Mouse (Mus musculus): ENCODE results near the gene Metrn. TPM values are rescaled to one million over a fixed set of nuclear protein-coding genes. Genes with fewer than 3 reads are reported as not detected.

Gene Metrn
- polyA plus RNA-seq, 1 experiment from 2014 or later: 40.0 TPM

DNA sequence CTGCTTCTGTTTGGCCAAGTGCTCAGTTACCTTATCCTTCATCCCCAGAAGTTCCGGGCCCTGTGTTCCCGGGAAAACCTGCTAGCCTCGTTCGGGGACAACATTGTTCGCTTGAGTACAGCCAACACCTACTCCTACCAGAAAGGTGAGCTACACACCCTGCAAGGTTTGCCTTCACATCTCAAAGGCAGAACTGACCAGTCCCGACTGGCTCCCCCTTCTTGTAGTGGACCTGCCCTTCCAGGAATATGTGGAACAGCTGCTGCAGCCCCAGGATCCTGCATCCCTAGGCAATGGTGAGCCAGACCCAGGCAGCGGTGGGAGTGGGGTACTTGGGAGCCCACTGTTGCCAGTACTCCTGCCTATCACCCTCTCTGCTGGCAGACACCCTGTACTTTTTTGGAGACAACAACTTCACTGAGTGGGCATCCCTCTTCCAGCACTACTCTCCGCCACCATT lies 32.7 kb upstream of the Metrn start:
- no peak for ATAC-seq (ENCODE audit: insufficient number of reproducible peaks, low FRiP score, low TSS enrichment, low read depth)
- WGBS: 40% methylated on average over 8 of the region's 8 CpGs
- Histone ChIP-seq H3K36me3 (peaks cover 42% of the 10 kb centered on the region), H3K27me3 (no peaks in the 10 kb centered on the region), H3K9me3 (no peaks in the 10 kb centered on the region), H3K4me3 (peak overlapping the region; percentile 62), H3K27ac (peak overlapping the region; percentile 92), H3K4me1 (peaks cover 64% of the 10 kb centered on the region), H3K4me2 (peak overlapping the region; percentile 66), H3K9ac (peak overlapping the region; percentile 68)

DNA sequence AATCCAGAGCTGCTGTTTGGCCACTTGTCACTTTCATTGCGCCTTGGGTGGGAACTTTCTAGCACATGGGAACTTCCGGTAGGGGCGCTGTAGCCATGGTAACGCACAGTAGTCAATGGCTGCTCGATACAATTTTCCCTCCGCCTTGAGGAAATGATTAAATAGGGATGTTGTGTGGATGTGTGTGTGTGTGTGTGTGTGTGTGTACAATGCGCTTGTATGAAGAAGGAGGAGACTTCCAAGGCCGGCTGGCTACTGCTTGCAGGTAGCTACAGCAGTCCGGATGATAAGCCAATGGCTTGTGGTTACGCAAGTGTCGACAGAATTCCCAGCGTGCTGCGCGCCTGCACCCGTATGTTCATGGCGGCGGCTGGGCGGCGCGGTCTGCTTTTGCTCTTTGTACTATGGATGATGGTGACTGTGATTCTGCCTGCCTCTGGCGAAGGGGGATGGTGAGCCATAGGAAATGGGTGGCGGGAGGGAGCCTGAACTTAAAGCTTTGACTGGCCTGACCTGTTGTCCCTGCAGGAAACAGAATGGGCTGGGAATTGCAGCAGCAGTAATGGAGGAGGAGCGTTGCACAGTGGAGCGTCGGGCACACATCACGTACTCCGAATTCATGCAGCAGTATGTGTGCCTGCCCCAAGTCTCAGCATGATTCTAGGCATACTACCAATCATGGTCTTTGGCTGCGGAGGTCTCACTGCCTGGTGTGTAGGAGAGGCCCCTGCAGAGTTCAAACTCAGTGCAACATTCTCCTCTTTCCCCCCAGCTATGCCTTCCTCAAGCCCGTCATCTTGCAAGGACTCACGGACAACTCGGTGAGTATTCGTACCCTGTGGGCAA lies 32.0 kb upstream of the Metrn start, which contains the start of gene Jmjd8:
Jmjd8 (plus strand) TSS at position 156 of the 846 bp plus-strand sequence.
- peak within 1 kb of the TSS; percentile 66 for H3K4me2 ChIP-seq
- no peak for ATAC-seq (ENCODE audit: insufficient number of reproducible peaks, low FRiP score, low TSS enrichment, low read depth)
- no peaks in the 10 kb centered on the region for H3K9me3 ChIP-seq
- peak within 1 kb of the TSS; percentile 92 for H3K27ac ChIP-seq
- peak within 1 kb of the TSS; percentile 62 for H3K4me3 ChIP-seq
- H3K36me3 ChIP-seq: peaks cover 42% of the 10 kb centered on the region
- no peaks in the 10 kb centered on the region for H3K27me3 ChIP-seq
- peaks cover 64% of the 10 kb centered on the region for H3K4me1 ChIP-seq
- WGBS: 2% methylated on average over 32 of the region's 32 CpGs
- peak within 1 kb of the TSS; percentile 68 for H3K9ac ChIP-seq

DNA sequence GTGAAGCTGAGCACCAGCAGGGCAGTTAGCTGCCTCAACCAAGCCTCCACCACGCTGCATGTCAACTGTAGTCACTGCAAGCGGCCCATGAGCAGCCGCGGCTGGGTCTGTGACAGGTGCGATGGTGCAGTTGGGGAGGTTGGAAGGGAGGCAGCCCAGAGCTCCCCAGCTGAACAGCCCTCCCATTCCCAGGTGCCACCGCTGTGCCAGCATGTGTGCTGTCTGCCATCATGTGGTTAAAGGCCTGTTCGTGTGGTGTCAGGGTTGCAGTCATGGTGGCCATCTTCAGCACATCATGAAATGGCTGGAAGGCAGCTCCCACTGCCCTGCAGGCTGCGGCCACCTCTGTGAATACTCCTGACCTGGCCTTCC lies 31.3 kb upstream of the Metrn start:
- Histone ChIP-seq H3K27me3 (no peaks in the 10 kb centered on the region), H3K4me1 (peaks cover 65% of the 10 kb centered on the region), H3K27ac (peak overlapping the region; percentile 92), H3K4me2 (peak overlapping the region; percentile 66), H3K9ac (peak overlapping the region; percentile 68; the same call in 1 of the 2 replicates), H3K9me3 (no peaks in the 10 kb centered on the region), H3K4me3 (peak overlapping the region; percentile 62), H3K36me3 (peaks cover 42% of the 10 kb centered on the region)
- 81% methylated on average over 8 of the region's 8 CpGs for WGBS
- no peak for ATAC-seq (ENCODE audit: insufficient number of reproducible peaks, low FRiP score, low TSS enrichment, low read depth)

DNA sequence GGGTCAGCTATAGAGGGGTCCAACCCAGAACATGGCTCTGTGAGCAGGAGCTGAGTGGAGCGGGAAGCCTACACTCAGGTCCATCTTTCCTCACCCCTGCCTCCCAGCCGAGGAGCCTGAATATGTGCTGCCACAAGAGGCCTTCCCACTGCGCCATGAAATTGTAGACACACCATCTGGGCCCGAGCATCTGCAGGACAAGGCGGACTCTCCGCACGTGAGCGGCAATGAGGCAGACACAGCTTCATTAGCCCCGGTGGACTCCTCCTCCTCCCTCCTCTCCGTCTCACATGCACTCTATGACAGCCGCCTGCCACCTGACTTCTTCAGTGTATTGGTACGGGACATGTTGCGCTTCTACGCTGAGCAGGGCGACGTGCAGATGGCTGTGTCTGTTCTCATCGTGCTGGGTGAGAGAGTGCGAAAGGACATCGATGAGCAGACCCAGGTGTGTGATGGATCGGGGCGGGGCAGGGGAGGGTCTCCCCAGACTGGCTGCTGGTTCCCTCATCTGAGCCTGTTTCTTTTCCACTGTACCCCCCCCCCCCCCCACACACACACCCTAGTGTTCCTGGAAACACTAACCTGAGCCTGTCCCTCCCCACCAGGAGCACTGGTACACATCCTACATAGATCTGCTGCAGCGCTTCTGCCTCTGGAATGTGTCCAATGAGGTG lies 30.7 kb upstream of the Metrn start:
- ATAC-seq (ENCODE audit: insufficient number of reproducible peaks, low FRiP score, low TSS enrichment, low read depth): no peak
- Histone ChIP-seq H3K27me3 (no peaks in the 10 kb centered on the region), H3K4me2 (0 out of 2 replicates have a peak overlapping the region, but pooled peaks have one; percentile 66), H3K4me1 (peaks cover 65% of the 10 kb centered on the region), H3K9ac (no peak overlapping the region), H3K36me3 (peaks cover 42% of the 10 kb centered on the region), H3K27ac (0 out of 2 replicates have a peak overlapping the region, but pooled peaks have one; percentile 92), H3K9me3 (no peaks in the 10 kb centered on the region), H3K4me3 (peak overlapping the region; percentile 62; the same call in 1 of the 2 replicates)
- WGBS: 90% methylated on average over 22 of the region's 22 CpGs

DNA sequence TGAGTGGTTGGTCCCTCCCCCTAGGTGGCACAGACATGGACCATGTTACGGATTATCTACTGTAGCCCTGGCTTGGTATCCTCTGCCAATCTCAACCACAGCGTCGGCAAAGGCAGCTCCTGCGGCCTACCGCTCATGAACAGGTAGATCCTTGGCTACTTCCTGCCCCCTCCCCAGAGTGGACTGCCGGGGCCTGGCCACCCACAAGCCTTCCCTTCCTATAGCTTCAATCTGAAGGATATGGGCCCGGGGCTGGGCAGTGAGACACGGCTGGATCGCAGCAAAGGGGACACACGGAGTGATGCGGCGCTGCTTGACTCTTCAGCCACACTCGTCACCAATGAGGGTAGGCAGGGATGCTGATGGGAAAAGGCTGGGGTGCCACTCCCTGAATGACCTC lies 30.1 kb upstream of the Metrn start:
- Histone ChIP-seq H3K27me3 (peaks cover 1% of the 10 kb centered on the region; the same call in 1 of the 2 replicates), H3K4me2 (no peak overlapping the region), H3K9me3 (no peaks in the 10 kb centered on the region), H3K9ac (no peak overlapping the region), H3K36me3 (peaks cover 42% of the 10 kb centered on the region), H3K27ac (no peak overlapping the region), H3K4me1 (peaks cover 64% of the 10 kb centered on the region), H3K4me3 (no peak overlapping the region)
- no peak for ATAC-seq (ENCODE audit: insufficient number of reproducible peaks, low FRiP score, low TSS enrichment, low read depth)
- WGBS: 96% methylated on average over 13 of the region's 13 CpGs

DNA sequence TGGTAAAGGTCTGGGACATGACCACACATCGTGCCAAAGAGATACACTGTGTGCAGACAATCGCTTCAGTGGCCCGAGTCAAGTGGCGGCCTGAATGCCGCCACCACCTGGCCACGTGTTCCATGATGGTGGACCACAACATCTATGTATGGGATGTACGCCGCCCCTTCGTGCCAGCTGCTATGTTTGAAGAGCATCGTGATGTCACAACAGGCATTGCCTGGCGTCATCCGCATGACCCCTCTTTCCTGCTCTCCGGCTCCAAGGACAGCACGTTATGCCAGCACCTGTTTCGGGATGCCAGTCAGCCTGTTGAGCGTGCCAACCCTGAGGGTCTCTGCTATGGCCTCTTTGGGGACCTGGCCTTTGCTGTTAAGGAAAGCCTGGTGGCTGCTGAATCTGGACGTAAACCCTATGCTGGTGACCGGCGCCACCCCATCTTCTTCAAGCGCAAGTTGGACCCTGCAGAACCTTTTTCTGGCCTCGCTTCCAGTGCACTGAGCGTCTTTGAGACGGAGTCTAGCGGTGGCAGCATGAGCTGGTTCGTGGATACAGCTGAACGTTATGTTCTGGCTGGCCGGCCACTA lies 29.1 kb upstream of the Metrn start:
- WGBS: 95% methylated on average over 27 of the region's 27 CpGs
- H3K27me3 ChIP-seq: peaks cover 9% of the 10 kb centered on the region
- no peak overlapping the region for H3K4me3 ChIP-seq
- no peak overlapping the region for H3K27ac ChIP-seq
- H3K4me2 ChIP-seq: no peak overlapping the region
- no peak overlapping the region for H3K9ac ChIP-seq
- no peaks in the 10 kb centered on the region for H3K9me3 ChIP-seq
- peaks cover 37% of the 10 kb centered on the region for H3K36me3 ChIP-seq
- no peak for ATAC-seq (ENCODE audit: insufficient number of reproducible peaks, low FRiP score, low TSS enrichment, low read depth)
- H3K4me1 ChIP-seq: peaks cover 54% of the 10 kb centered on the region

DNA sequence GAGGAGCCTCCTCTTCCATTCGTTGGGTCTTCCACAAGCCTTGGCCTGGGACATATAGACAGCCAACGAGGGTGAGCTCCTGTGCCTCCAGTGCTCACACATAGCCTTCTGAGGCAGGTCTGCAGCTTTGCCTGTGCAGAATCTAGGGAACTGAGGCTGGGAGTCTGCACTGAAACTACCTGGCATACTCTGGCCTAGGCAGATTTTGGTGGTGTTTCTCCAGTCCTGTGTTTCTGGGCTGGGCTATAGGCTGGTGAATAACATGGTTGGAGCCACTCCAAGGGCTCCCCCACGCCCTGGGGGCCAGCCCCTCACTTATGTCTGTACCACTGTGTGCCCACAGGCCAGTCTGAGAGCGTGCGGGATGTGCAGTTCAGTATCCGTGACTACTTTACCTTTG lies 28.4 kb upstream of the Metrn start:
- no peak overlapping the region for H3K9ac ChIP-seq
- ATAC-seq (ENCODE audit: insufficient number of reproducible peaks, low FRiP score, low TSS enrichment, low read depth): no peak

DNA sequence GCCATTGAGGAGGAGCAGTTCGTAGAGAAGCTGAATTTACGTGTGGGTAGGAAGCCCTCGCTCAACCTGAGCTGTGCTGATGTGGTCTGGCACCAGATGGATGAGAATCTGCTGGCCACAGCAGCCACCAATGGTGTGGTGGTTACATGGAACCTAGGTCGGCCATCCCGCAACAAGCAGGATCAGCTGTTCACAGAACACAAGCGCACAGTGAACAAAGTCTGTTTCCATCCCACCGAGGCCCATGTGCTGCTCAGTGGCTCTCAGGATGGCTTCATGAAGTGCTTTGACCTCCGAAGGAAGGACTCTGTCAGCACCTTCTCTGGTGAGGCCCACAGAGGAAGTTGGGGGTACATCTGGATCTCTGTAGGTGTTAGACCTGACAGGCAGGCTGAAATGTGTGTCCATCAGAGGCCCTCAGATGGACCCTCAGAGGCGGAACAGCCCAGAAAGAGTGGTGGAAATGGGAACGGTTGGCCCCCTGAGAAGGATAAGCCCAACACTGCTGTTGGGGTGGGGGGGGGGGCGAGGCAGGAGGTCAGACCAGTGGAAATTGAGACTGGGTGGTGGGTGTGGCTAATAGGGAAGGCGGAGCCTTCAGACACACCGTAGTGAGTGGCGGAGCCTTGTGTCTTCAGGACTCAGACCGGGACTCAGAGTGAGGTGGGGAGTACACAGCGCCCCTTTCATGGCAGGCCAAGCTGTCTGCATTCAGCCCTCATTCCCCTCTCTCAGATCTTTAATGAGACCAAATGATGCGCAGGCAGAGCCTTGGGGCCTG lies 27.6 kb upstream of the Metrn start:
- Histone ChIP-seq H3K27me3 (peaks cover 23% of the 10 kb centered on the region), H3K4me2 (peak overlapping the region; percentile 89), H3K4me3 (peak overlapping the region; percentile 64), H3K4me1 (peaks cover 39% of the 10 kb centered on the region), H3K9ac (0 out of 2 replicates have a peak overlapping the region, but pooled peaks have one; percentile 52), H3K36me3 (peaks cover 26% of the 10 kb centered on the region), H3K9me3 (no peaks in the 10 kb centered on the region), H3K27ac (no peak overlapping the region)
- no peak for ATAC-seq (ENCODE audit: insufficient number of reproducible peaks, low FRiP score, low TSS enrichment, low read depth)
- WGBS: 71% methylated on average over 16 of the region's 17 CpGs

More for the DNA sequence above, 28.4 kb upstream of the Metrn start:
- Histone ChIP-seq H3K27ac (no peak overlapping the region), H3K4me3 (no peak overlapping the region), H3K4me2 (no peak overlapping the region), H3K27me3 (peaks cover 15% of the 10 kb centered on the region), H3K9me3 (no peaks in the 10 kb centered on the region), H3K36me3 (peaks cover 29% of the 10 kb centered on the region), H3K4me1 (peaks cover 47% of the 10 kb centered on the region)
- WGBS: 88% methylated on average over 6 of the region's 6 CpGs

DNA sequence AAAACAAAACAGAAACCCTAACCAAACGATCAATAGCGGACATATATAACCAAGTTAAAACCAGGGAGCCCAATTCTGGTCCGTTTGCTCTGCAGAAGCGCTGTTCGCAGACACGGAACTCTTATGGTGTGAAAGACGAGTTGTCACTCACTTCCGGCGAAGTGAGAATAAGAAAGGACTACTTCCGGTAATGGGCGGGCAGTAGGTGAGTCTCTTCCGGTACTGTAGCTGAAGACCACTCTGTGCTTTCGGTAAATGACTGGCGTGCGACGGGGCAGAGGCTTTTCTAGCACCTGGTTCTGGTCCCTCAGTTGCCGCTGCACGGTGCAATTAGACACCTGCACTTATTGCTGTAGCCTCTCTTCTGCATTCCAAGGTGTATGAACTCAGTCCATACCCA lies 26.5 kb upstream of the Metrn start, which contains the start of gene Wdr24:
Wdr24 (plus strand) TSS at position 176 of the 400 bp plus-strand sequence.
- ATAC-seq (ENCODE audit: insufficient number of reproducible peaks, low FRiP score, low TSS enrichment, low read depth): no peak
- Histone ChIP-seq H3K9me3 (no peaks in the 10 kb centered on the region), H3K36me3 (peaks cover 26% of the 10 kb centered on the region), H3K9ac (peak within 1 kb of the TSS; percentile 52), H3K4me1 (peaks cover 40% of the 10 kb centered on the region), H3K4me3 (peak within 1 kb of the TSS; percentile 64), H3K27me3 (peaks cover 34% of the 10 kb centered on the region), H3K4me2 (peak within 1 kb of the TSS; percentile 89), H3K27ac (peak within 1 kb of the TSS; percentile 74)
- under 1% methylated on average over 18 of the region's 18 CpGs for WGBS

DNA sequence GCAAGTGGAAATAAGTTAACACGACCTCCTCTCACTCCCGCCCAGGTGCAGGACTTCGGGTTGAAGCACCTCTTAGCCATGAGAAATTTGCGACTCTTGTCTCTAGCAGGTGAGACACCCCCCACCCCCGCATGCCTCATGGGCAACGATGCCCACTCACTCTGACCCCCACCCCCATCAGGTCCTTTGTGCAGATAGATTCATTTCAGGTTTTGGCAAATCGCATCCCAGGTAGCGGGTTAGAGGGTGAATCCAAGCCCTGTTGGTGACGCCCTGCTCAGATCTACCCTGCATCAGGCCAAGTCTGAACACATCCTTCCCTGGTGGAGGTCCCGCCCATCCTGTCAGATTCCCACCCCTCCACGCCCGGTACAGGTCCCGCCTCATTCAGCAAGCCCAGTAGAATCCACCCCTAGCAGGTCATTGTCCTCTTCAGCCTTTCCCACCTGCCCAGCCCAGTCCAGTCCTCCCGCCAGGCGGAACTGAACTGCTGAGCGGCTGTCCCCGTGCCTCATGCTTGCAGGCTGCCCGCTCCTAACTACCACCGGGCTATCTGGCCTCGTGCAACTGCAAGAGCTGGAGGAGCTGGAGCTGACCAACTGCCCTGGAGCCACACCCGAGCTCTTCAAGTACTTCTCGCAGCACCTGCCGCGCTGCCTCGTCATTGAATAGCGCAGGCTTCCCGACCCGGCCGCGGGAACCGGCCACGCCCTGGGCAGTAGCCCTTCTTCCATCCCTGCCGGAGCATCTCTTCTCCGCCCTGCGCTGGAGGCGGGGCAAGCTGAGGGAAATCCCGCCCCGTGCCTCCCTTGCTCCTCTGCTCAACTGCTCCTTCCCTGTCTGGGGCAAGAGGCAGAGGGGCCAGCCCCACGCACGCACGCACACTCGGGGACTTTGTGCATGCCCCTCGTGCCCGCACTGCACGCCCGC lies 22.2 kb upstream of the Metrn start:
- H3K27me3 ChIP-seq: peaks cover 68% of the 10 kb centered on the region
- H3K9ac ChIP-seq: no peak overlapping the region
- H3K4me1 ChIP-seq: peaks cover 10% of the 10 kb centered on the region
- H3K4me2 ChIP-seq: peak overlapping the region; percentile 38
- H3K4me3 ChIP-seq: peak overlapping the region; percentile 19
- peak; percentile 38; the same call in 1 of the 2 replicates for ATAC-seq (ENCODE audit: insufficient number of reproducible peaks, low FRiP score, low TSS enrichment, low read depth)
- WGBS: 7% methylated on average over 46 of the region's 46 CpGs
- H3K27ac ChIP-seq: no peak overlapping the region
- H3K36me3 ChIP-seq: no peaks in the 10 kb centered on the region
- no peaks in the 10 kb centered on the region for H3K9me3 ChIP-seq

All from limb, embryonic 15.5 days (tissue).